In the genomic region with DNA sequence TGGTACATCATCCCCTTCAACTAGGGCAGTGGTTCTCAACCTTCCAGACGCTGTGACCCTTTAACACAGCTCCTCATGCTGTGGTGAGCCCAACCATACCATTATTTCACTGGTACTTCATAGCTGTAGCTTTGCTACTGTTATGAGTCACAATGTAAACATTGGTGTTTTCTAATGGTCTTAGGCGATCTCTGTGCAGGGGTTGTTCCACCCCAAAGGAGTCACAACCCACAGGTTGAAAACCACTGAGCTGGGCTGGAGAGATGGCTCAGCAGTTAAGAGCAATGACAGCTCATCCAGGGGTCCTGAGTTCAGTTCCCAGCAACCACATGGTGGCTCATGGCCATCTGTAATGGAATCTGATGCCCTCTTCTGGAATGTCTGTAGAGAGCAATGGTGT, we compare ENCODE assay signal across 15 mouse cellular contexts.
"Had no signal": no experiment of that assay in that cellular context is flagged by ENCODE, and none has a peak within 500 bp of the region (broad histone marks: within the 10 kb centered on the region; RNA-seq: fewer than 3 reads in every experiment).

No protein-coding gene starts in this region.

- H3K4me3 ChIP-seq: kidney, embryonic 15.5 days; limb, embryonic 13.5 days; midbrain, embryonic 10.5 days; neural tube, embryonic 13.5 days had no signal

- H3K4me2 ChIP-seq: kidney, embryonic 15.5 days; limb, embryonic 13.5 days; lung, embryonic 14.5 days; neural tube, embryonic 13.5 days had no signal

- DNase-seq: kidney, adult 2 months; kidney, postnatal 14 days; left cerebral cortex, postnatal 4 days; lung, embryonic 14.5 days; lung, postnatal 10 days; lung, postnatal 4 days; midbrain, embryonic 14.5 days; right cerebral cortex, postnatal 14 days; thymus, adult 18-20 months; thymus, postnatal 14 days had no signal

- H3K9me3 ChIP-seq: kidney, embryonic 15.5 days; limb, embryonic 13.5 days; midbrain, embryonic 10.5 days; neural tube, embryonic 13.5 days had no signal

- H3K27me3 ChIP-seq: kidney, embryonic 15.5 days; limb, embryonic 13.5 days; neural tube, embryonic 13.5 days had no signal

- H3K9ac ChIP-seq: kidney, embryonic 15.5 days; limb, embryonic 13.5 days; liver, embryonic 14.5 days; lung, embryonic 14.5 days; neural tube, embryonic 13.5 days had no signal

- H3K27ac ChIP-seq: kidney, embryonic 15.5 days; limb, embryonic 13.5 days; liver, embryonic 14.5 days; midbrain, embryonic 10.5 days; neural tube, embryonic 13.5 days had no signal

- H3K4me1 ChIP-seq: kidney, embryonic 15.5 days; limb, embryonic 13.5 days; midbrain, embryonic 10.5 days; neural tube, embryonic 13.5 days had no signal
